Comparison of ENCODE assay signal across 12 mouse cellular contexts in genomic region chr15:25753003-25753402, GRCm38 (mm10).
A peak's percentile ranks its signal among the peaks of the same experiment; 100 is the strongest.
DNase-seq lines count a peak whose midpoint lies in the region; ATAC-seq lines count a peak whose summit lies in the region.
"Had no signal": no experiment of that assay in that cellular context is flagged by ENCODE, and none has a peak within 500 bp of the region (broad histone marks: within the 10 kb centered on the region; RNA-seq: fewer than 3 reads in every experiment).

No protein-coding gene starts in this region.

- H3K9me3 ChIP-seq in lung, embryonic 15.5 days = no peaks in the 10 kb centered on the region
- no peaks in the 10 kb centered on the region for H3K9me3 ChIP-seq in embryonic facial prominence, embryonic 13.5 days
- H3K9me3 ChIP-seq in hindbrain, embryonic 14.5 days (ENCODE audit: control insufficient read depth, low read length) = no peaks in the 10 kb centered on the region
- no peaks in the 10 kb centered on the region for H3K9me3 ChIP-seq in neural tube, embryonic 13.5 days

- no peak overlapping the region for H3K9ac ChIP-seq in lung, embryonic 15.5 days
- no peak overlapping the region for H3K9ac ChIP-seq in embryonic facial prominence, embryonic 13.5 days
- peak overlapping the region; percentile 29; the same call in 1 of the 2 replicates for H3K9ac ChIP-seq in hindbrain, embryonic 14.5 days
- peak overlapping the region; percentile 51 for H3K9ac ChIP-seq in neural tube, embryonic 13.5 days

- WGBS in lung, embryonic 15.5 days = 45% methylated on average over 9 of the region's 9 CpGs
- WGBS in embryonic facial prominence, embryonic 13.5 days = 34% methylated on average over 9 of the region's 9 CpGs
- WGBS in hindbrain, embryonic 14.5 days = 7% methylated on average over 9 of the region's 9 CpGs
- 10% methylated on average over 9 of the region's 9 CpGs for WGBS in neural tube, embryonic 13.5 days

- H3K4me1 ChIP-seq in lung, embryonic 15.5 days = peaks cover 17% of the 10 kb centered on the region
- H3K4me1 ChIP-seq in embryonic facial prominence, embryonic 13.5 days = peaks cover 20% of the 10 kb centered on the region
- peaks cover 14% of the 10 kb centered on the region for H3K4me1 ChIP-seq in hindbrain, embryonic 14.5 days (replicated peaks; ENCODE audit: control insufficient read depth, insufficient read depth, low read length)
- peaks cover 30% of the 10 kb centered on the region for H3K4me1 ChIP-seq in neural tube, embryonic 13.5 days (replicated peaks)

- no peak for ATAC-seq in lung, embryonic 15.5 days (ENCODE audit: borderline replicate concordance, extremely low read depth, low FRiP score, low TSS enrichment)
- no peak for ATAC-seq in embryonic facial prominence, embryonic 13.5 days (ENCODE audit: insufficient number of reproducible peaks, insufficient read depth, low FRiP score, low TSS enrichment, low read depth)
- peak; percentile 32; the same call in 1 of the 2 replicates for ATAC-seq in hindbrain, embryonic 14.5 days (ENCODE audit: low FRiP score)
- ATAC-seq in neural tube, embryonic 13.5 days (ENCODE audit: low read depth) = peak; percentile 36

- no peak for DNase-seq in lung, postnatal 4 days
- no peak for DNase-seq in hindbrain, embryonic 14.5 days (ENCODE audit: low spot score)
- no peak for DNase-seq in right cerebral cortex, postnatal 36 days (ENCODE audit: low spot score in 2 of 2)
- DNase-seq in frontal cortex, postnatal 10 days (ENCODE audit: low spot score in 2 of 2) = no peak
- no peak for DNase-seq in Muller cell, postnatal 12 days (ENCODE audit: inconsistent ontology term)
- DNase-seq: adrenal gland, postnatal 36 days; cerebellum, adult 8-10 months; heart, postnatal 10 days had no signal

- H3K4me3 ChIP-seq in lung, embryonic 15.5 days = no peak overlapping the region
- H3K4me3 ChIP-seq in embryonic facial prominence, embryonic 13.5 days = no peak overlapping the region
- peak overlapping the region; percentile 24 for H3K4me3 ChIP-seq in hindbrain, embryonic 14.5 days (replicated peaks; ENCODE audit: low read length)
- peak overlapping the region; percentile 34 for H3K4me3 ChIP-seq in neural tube, embryonic 13.5 days

- H3K4me2 ChIP-seq in lung, embryonic 15.5 days = no peak overlapping the region
- no peak overlapping the region for H3K4me2 ChIP-seq in embryonic facial prominence, embryonic 13.5 days
- H3K4me2 ChIP-seq in hindbrain, embryonic 14.5 days (replicated peaks) = peak overlapping the region; percentile 47
- H3K4me2 ChIP-seq in neural tube, embryonic 13.5 days = peak overlapping the region; percentile 50
- H3K4me2 ChIP-seq: liver, embryonic 11.5 days had no signal

- peaks cover 11% of the 10 kb centered on the region for H3K36me3 ChIP-seq in lung, embryonic 15.5 days
- H3K36me3 ChIP-seq in embryonic facial prominence, embryonic 13.5 days = peaks cover 33% of the 10 kb centered on the region
- no peaks in the 10 kb centered on the region for H3K36me3 ChIP-seq in hindbrain, embryonic 14.5 days (replicated peaks; ENCODE audit: control insufficient read depth, insufficient read depth)
- no peaks in the 10 kb centered on the region for H3K36me3 ChIP-seq in neural tube, embryonic 13.5 days

- no peaks in the 10 kb centered on the region for H3K27me3 ChIP-seq in lung, embryonic 15.5 days
- H3K27me3 ChIP-seq in embryonic facial prominence, embryonic 13.5 days = no peaks in the 10 kb centered on the region
- H3K27me3 ChIP-seq in hindbrain, embryonic 14.5 days (ENCODE audit: control insufficient read depth, insufficient read depth, low read length) = no peaks in the 10 kb centered on the region
- no peaks in the 10 kb centered on the region for H3K27me3 ChIP-seq in neural tube, embryonic 13.5 days

- H3K27ac ChIP-seq in lung, embryonic 15.5 days = peak overlapping the region; percentile 30; the same call in 1 of the 2 replicates
- peak overlapping the region; percentile 16; the same call in 1 of the 2 replicates for H3K27ac ChIP-seq in embryonic facial prominence, embryonic 13.5 days
- H3K27ac ChIP-seq in hindbrain, embryonic 14.5 days = peak overlapping the region; percentile 81
- peak overlapping the region; percentile 91 for H3K27ac ChIP-seq in neural tube, embryonic 13.5 days (replicated peaks)

Comparison
In these comparisons a context has a peak if more than half of its experiments do, and no peak if none do; other contexts are left out.
1. ATAC-seq: peak in hindbrain, embryonic 14.5 days (single experiment) and neural tube, embryonic 13.5 days (single experiment); none in lung, embryonic 15.5 days (single experiment) and embryonic facial prominence, embryonic 13.5 days (single experiment).
2. H3K27ac ChIP-seq: peak in every context shown above with its lines; median percentile 91 in neural tube, embryonic 13.5 days; 81 in hindbrain, embryonic 14.5 days; 30 in lung, embryonic 15.5 days; 16 in embryonic facial prominence, embryonic 13.5 days.
3. H3K4me2 ChIP-seq: peak in hindbrain, embryonic 14.5 days (single experiment) and neural tube, embryonic 13.5 days (single experiment); none in lung, embryonic 15.5 days (single experiment) and embryonic facial prominence, embryonic 13.5 days (single experiment).
4. H3K4me3 ChIP-seq: peak in hindbrain, embryonic 14.5 days (single experiment) and neural tube, embryonic 13.5 days (single experiment); none in lung, embryonic 15.5 days (single experiment) and embryonic facial prominence, embryonic 13.5 days (single experiment).
5. H3K9ac ChIP-seq: peak in hindbrain, embryonic 14.5 days (single experiment) and neural tube, embryonic 13.5 days (single experiment); none in lung, embryonic 15.5 days (single experiment) and embryonic facial prominence, embryonic 13.5 days (single experiment).